Mouse (Mus musculus) spleen, postnatal 0 days (tissue): ENCODE data around the gene Mcpt9. TPM values are rescaled to one million over a fixed set of nuclear protein-coding genes. Genes with fewer than 3 reads are reported as not detected.

Experiments used
- polyA plus RNA-seq: library from polyadenylated mRNA; unstranded; fragments of >200 nt; fragmentation: Nextera tagmentation; extraction: Ambion mirVana; gene quantifications from 2 replicates; pipeline ENCODE4 v1.2.1, GENCODE M21; 2015

The Mcpt9 gene
- polyA plus RNA-seq = not detected in 2 replicates

GRCm38 (mm10) chr14:56030395-56030794 is at the start of gene Mcpt9:
Mcpt9 (minus strand) TSS chr14:56030495.

GRCm38 (mm10) chr14:56062213-56062612 is 31.9 kb upstream of the Mcpt9 start, which contains the start of gene Mcpt4:
Mcpt4 (minus strand) TSS chr14:56062313.

GRCm38 (mm10) chr14:56041792-56042191 is 11.5 kb upstream of the Mcpt9 start, which contains the start of gene Mcpt2:
Mcpt2 (plus strand) TSS chr14:56042041.

GRCm38 (mm10) chr14:56017671-56018070 is 12.6 kb downstream of the Mcpt9 start, which contains the start of gene Mcpt1:
Mcpt1 (plus strand) TSS chr14:56017971.

Other genes with a start within 250 kb of the Mcpt9 start
- 1.9 and 3.1 TPM in 2 replicates for gene Adcy4, start 246.4 kb downstream of the Mcpt9 start, polyA plus RNA-seq
- gene Ripk3, start 241.6 kb downstream of the Mcpt9 start, polyA plus RNA-seq = 28.4 and 31.4 TPM in 2 replicates
- 4.8 and 7.3 TPM in 2 replicates for gene Nfatc4, start 207.4 kb downstream of the Mcpt9 start, polyA plus RNA-seq
- 1.6 and 2.8 TPM in 2 replicates for gene Nynrin, start 176.5 kb downstream of the Mcpt9 start, polyA plus RNA-seq
- 0.05 and 0.22 TPM in 2 replicates for gene Cbln3, start 146.1 kb downstream of the Mcpt9 start, polyA plus RNA-seq
- gene Khnyn, start 145.5 kb downstream of the Mcpt9 start, polyA plus RNA-seq = 7.6 and 10.2 TPM in 2 replicates
- gene Sdr39u1, start 130.2 kb downstream of the Mcpt9 start, polyA plus RNA-seq = 22.0 and 25.5 TPM in 2 replicates
- gene Cma1, start 85.8 kb downstream of the Mcpt9 start, polyA plus RNA-seq = 249 and 554 TPM in 2 replicates
- 0.45 and 0.92 TPM in 2 replicates for gene Cma2, start 79.5 kb downstream of the Mcpt9 start, polyA plus RNA-seq
- 0.36 and 0.63 TPM in 2 replicates for gene Mcpt1, start 12.5 kb downstream of the Mcpt9 start, polyA plus RNA-seq
- 2.1 and 4.4 TPM in 2 replicates for gene Mcpt2, start 11.5 kb upstream of the Mcpt9 start, polyA plus RNA-seq
- 129 and 337 TPM in 2 replicates for gene Mcpt4, start 31.8 kb upstream of the Mcpt9 start, polyA plus RNA-seq
- gene Mcpt8, start 54.8 kb upstream of the Mcpt9 start, polyA plus RNA-seq = 32.2 and 48.0 TPM in 2 replicates
- 81.1 and 110 TPM in 2 replicates for gene Ctsg, start 72.1 kb upstream of the Mcpt9 start, polyA plus RNA-seq
- not detected in 2 replicates for gene Gzme, start 90.1 kb upstream of the Mcpt9 start, polyA plus RNA-seq
- not detected in 2 replicates for gene Gzmd, start 102.1 kb upstream of the Mcpt9 start, polyA plus RNA-seq
- not detected in 2 replicates for gene Gzmg, start 129.1 kb upstream of the Mcpt9 start, polyA plus RNA-seq
- gene Gzmn, start 144.1 kb upstream of the Mcpt9 start, polyA plus RNA-seq = not detected in 2 replicates
- not detected in 2 replicates for gene Gzmf, start 180.9 kb upstream of the Mcpt9 start, polyA plus RNA-seq
- not detected in 2 replicates for gene Gzmc, start 204.2 kb upstream of the Mcpt9 start, polyA plus RNA-seq
- gene Gzmb, start 231.8 kb upstream of the Mcpt9 start, polyA plus RNA-seq = 1.6 and 3.4 TPM in 2 replicates